Mouse (Mus musculus): ENCODE measurements around the gene Olfr13.
"Not testable (repeated sequence)": the region's sequence is repeated elsewhere in the genome, so short reads cannot be mapped to it uniquely, and the experiment has no call there.

Gene Olfr13

GRCm38 (mm10) chr6:43171840-43172239 is at the start of gene Olfr13:
Olfr13 (plus strand) TSS chr6:43172140.
- no peak for DNase-seq (ENCODE audit: low read depth)

- DNase-seq (ENCODE audit: low read depth): not testable (repeated sequence)
Measured at GRCm38 (mm10) chr6:43146267-43146666, 25.7 kb upstream of the Olfr13 start, which contains the start of gene Olfr237-ps1. Olfr237-ps1 (plus strand) TSS chr6:43146567.

- no peak for DNase-seq (ENCODE audit: low read depth)
Measured at GRCm38 (mm10) chr6:43159502-43159901, 12.4 kb upstream of the Olfr13 start.

GRCm38 (mm10) chr6:43162982-43163381 is 9.0 kb upstream of the Olfr13 start, which contains the start of gene Olfr437:
Olfr437 (plus strand) TSS chr6:43163282.
- no peak for DNase-seq (ENCODE audit: low read depth)

- no peak for DNase-seq (ENCODE audit: low read depth)
Measured at GRCm38 (mm10) chr6:43167246-43167645, 4.7 kb upstream of the Olfr13 start.

- DNase-seq (ENCODE audit: low read depth): no peak
Measured at GRCm38 (mm10) chr6:43178129-43178528, 6.2 kb downstream of the Olfr13 start.

GRCm38 (mm10) chr6:43178584-43179501 is 6.9 kb downstream of the Olfr13 start:
- DNase-seq (ENCODE audit: low read depth): no peak

GRCm38 (mm10) chr6:43190986-43191385 is 19.0 kb downstream of the Olfr13 start:
- no peak for DNase-seq (ENCODE audit: low read depth)

- DNase-seq (ENCODE audit: low read depth): no peak
Measured at GRCm38 (mm10) chr6:43196781-43197180, 24.8 kb downstream of the Olfr13 start, which contains the start of gene Olfr435. Olfr435 (plus strand) TSS chr6:43197146.

GRCm38 (mm10) chr6:43198094-43198493 is 26.2 kb downstream of the Olfr13 start:
- DNase-seq (ENCODE audit: low read depth): no peak

- DNase-seq (ENCODE audit: low read depth): no peak
Measured at GRCm38 (mm10) chr6:43202786-43203185, 30.8 kb downstream of the Olfr13 start.

GRCm38 (mm10) chr6:43205355-43205754 is 33.4 kb downstream of the Olfr13 start:
- no peak for DNase-seq (ENCODE audit: low read depth)

GRCm38 (mm10) chr6:43212873-43213272 is 40.9 kb downstream of the Olfr13 start, which contains the start of gene Olfr434:
Olfr434 (plus strand) TSS chr6:43213021.
- not testable (repeated sequence) for DNase-seq (ENCODE audit: low read depth)
